Mouse (Mus musculus) ES-E14 (cell line): ENCODE measurements around the gene Zfp874b. TPM values are rescaled to one million over a fixed set of nuclear protein-coding genes. Genes with fewer than 3 reads are reported as not detected.
"Not testable (repeated sequence)": the region's sequence is repeated elsewhere in the genome, so short reads cannot be mapped to it uniquely, and the experiment has no call there.

ENCODE experiments used
- DNase-seq: peaks from one replicate; pipeline ENCODE4 v3.0.0-alpha.2; 2013; ENCODE audit warnings: low read depth, low spot score
- H3K27ac ChIP-seq: 2 replicates; pipeline ENCODE4 v1.5.1; 2012; ENCODE audit warnings: low read depth, mild to moderate bottlenecking, low read length, moderate library complexity, mixed read lengths; ENCODE audit not compliant: poor library complexity, insufficient read depth, severe bottlenecking
- H3K36me3 ChIP-seq: 2 replicates; pipeline ENCODE4 v1.6.1; 2012; ENCODE audit warnings: mild to moderate bottlenecking, low read length, moderate library complexity, mixed read lengths; ENCODE audit not compliant: control insufficient read depth, poor library complexity, insufficient read depth, severe bottlenecking
- H3K4me1 ChIP-seq, 2 experiments: fragments of 150-350 bp in 1 of 2; sonication (generic) in 1 of 2; 2 replicates each; pipeline ENCODE4 v1.6.1; 2012; ENCODE audit warnings: low read length in 2 of 2, mild to moderate bottlenecking in 1 of 2, mixed read lengths in 1 of 2; ENCODE audit not compliant: control insufficient read depth in 2 of 2, insufficient read depth in 2 of 2, poor library complexity in 1 of 2
- H3K4me3 ChIP-seq, 2 experiments: fragments of 150-350 bp in 1 of 2; sonication (generic) in 1 of 2; 2 replicates each; pipeline ENCODE4 v1.5.1; 2012; ENCODE audit warnings: low read length in 2 of 2, low read depth in 1 of 2, mild to moderate bottlenecking in 1 of 2, mixed read lengths in 1 of 2; ENCODE audit not compliant: insufficient read depth in 1 of 2, poor library complexity in 1 of 2, severe bottlenecking in 1 of 2
- H3K9ac ChIP-seq: 2 replicates; pipeline ENCODE4 v1.6.1; 2012; ENCODE audit warnings: low read depth, mild to moderate bottlenecking, low read length, mixed read lengths; ENCODE audit not compliant: poor library complexity, insufficient read depth, severe bottlenecking
- H3K9me3 ChIP-seq: fragments of 150-350 bp; sonication (generic); 2 replicates; pipeline ENCODE4 v1.6.1; 2012; ENCODE audit warnings: low read depth, mild to moderate bottlenecking, low read length; ENCODE audit not compliant: control insufficient read depth, insufficient read depth
- CHD2 ChIP-seq: IDR thresholded peaks from 2 replicates; pipeline ENCODE4 v1.6.1; 2014; ENCODE audit warnings: mild to moderate bottlenecking, low read depth, low read length, inconsistent platforms
- HCFC1 ChIP-seq: IDR thresholded peaks from 2 replicates; pipeline ENCODE4 v1.6.1; 2012; ENCODE audit warnings: low read length, inconsistent platforms, borderline replicate concordance; ENCODE audit not compliant: insufficient read depth
- MAFK ChIP-seq: IDR thresholded peaks from 2 replicates; pipeline ENCODE4 v1.6.1; 2014; ENCODE audit warnings: mild to moderate bottlenecking, low read depth, low read length, inconsistent platforms; ENCODE audit not compliant: insufficient read depth
- ZC3H11A ChIP-seq: IDR thresholded peaks from 2 replicates; pipeline ENCODE4 v1.6.1; 2012; ENCODE audit warnings: low read depth, mild to moderate bottlenecking, inconsistent platforms, low read length, borderline replicate concordance
- ZNF384 ChIP-seq: IDR thresholded peaks from 2 replicates; pipeline ENCODE4 v1.6.1; 2012; ENCODE audit warnings: low read depth, low read length, inconsistent platforms
- in situ Hi-C, 2 experiments: fragments of 600-800 bp; cut with MboI; formaldehyde crosslinking; loops; one replicate each; pipeline ENCODE4 v1.15.1; 2025; ENCODE audit warnings: low sequenced_read_pairs in 2 of 2, inconsistent platforms in 1 of 2; ENCODE audit not compliant: unreplicated experiment in 2 of 2
- total RNA-seq: library from RNA; depleted of rRNA; stranded (reverse); fragments of 300-350 nt; gene quantifications from 2 replicates; pipeline ENCODE4 v1.2.3, GENCODE M21; 2012

Zfp874b gene
- total RNA-seq, 1 experiment = 6.3 TPM

DNA sequence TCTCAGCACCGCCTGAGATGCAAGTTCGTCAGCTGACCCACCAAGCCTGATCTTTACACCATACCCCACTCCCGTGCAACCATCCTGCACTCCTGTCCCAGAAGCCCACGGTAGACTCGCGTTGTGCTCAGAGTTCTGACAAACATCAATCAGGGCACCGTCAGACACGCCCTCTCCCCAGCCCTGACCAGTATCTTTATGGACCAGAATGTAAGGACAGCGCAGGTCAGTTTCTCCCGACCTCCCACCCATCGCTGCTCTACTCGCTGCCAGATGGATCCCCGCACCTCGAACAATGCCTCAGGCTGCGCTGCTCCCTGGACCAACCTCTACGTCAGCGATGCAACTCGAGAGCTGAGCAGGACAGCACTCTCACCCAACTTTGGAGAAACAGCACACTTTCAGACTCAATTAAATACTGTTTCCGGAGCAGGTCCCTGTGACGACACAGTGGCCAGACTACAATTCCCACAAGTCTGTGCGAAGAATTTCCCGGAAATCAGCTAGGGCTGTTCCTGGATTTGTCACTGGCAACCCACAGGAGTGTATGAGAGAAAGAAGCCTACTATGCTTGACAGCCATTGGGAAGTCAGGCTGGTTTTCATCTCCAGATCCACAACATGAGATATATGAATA is 16.1 kb upstream of the Zfp874b start, which contains the start of gene Zfp58:
Zfp58 (minus strand) TSS at position 472 of the 636 bp plus-strand sequence.
- H3K4me1 ChIP-seq = peaks cover 0 to 2% of the 10 kb centered on the region in 2 experiments; a peak in 1 of 4 replicates
- H3K9me3 ChIP-seq = no peaks in the 10 kb centered on the region
- peak within 1 kb of the TSS; percentile 88 to 98 for H3K4me3 ChIP-seq
- H3K27ac ChIP-seq = no peak within 1 kb of the TSS; the same call in 1 of the 2 replicates
- H3K36me3 ChIP-seq = no peaks in the 10 kb centered on the region
- in situ Hi-C loops = no loop called here
- H3K9ac ChIP-seq = peak within 1 kb of the TSS; percentile 81
- DNase-seq = peak; percentile 82
- peak; percentile 92 for TF ChIP-seq HCFC1
- TF ChIP-seq ZC3H11A = no peak

DNA sequence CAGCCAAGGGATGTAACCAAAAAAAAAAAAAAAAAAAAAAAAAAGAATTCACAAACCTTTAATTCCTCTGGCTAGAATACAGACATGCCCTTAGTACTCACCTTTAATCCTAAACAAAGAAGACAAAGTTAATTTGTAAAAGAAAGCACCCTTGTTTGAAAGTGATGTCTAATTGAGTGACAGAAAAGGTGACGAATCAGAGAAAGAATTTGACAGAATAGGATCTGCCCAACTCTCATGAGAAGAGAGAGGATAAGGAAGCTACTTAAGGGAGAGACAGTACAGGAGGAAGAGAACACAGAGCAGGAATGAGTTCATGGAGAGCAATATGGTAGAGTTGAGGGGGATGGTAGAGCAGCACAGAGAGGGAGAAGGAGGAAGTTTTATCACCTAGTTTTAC is 11.6 kb upstream of the Zfp874b start:
- peaks cover 0 to 2% of the 10 kb centered on the region in 2 experiments; a peak in 1 of 4 replicates for H3K4me1 ChIP-seq
- no peak overlapping the region for H3K9ac ChIP-seq
- no peak overlapping the region for H3K27ac ChIP-seq
- H3K36me3 ChIP-seq = no peaks in the 10 kb centered on the region; the same call in none of the 2 replicates
- no peak for DNase-seq
- TF ChIP-seq HCFC1 (no peak), CHD2 (peak; percentile 49; the same call in 1 of the 2 replicates)
- in situ Hi-C loops = no loop called here
- H3K4me3 ChIP-seq = no peak overlapping the region
- H3K9me3 ChIP-seq = no peaks in the 10 kb centered on the region

DNA sequence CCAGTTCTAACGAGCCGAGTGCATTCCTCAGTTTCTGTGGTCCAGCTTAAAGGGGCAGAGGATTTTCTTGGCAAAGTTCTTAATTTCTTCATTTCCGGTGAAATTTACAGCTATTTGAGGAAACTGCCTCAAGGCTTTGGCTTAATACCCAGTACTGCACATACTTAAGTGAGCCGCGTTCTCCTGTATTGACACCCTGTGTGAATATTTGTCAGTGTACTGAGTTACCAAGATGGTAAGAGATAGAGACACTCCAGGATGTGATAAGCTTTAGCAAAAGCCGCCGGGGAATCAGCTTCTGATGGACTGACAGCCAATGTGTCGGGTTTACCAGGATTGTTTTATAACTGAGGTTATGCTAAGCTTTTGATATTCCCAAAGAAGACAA is 360 bp upstream of the Zfp874b start:
- Histone ChIP-seq H3K36me3 (no peaks in the 10 kb centered on the region), H3K9ac (peak overlapping the region; percentile 45; the same call in 1 of the 2 replicates), H3K4me1 (peaks cover 0 to 1% of the 10 kb centered on the region in 2 experiments; a peak in 2 of 4 replicates), H3K27ac (no peak overlapping the region), H3K4me3 (peak overlapping the region; percentile 86 to 95), H3K9me3 (no peaks in the 10 kb centered on the region)
- in situ Hi-C loops = no loop called here
- DNase-seq = no peak
- TF ChIP-seq ZC3H11A (no peak), MAFK (no peak), ZNF384 (no peak), HCFC1 (no peak), CHD2 (no peak)

DNA sequence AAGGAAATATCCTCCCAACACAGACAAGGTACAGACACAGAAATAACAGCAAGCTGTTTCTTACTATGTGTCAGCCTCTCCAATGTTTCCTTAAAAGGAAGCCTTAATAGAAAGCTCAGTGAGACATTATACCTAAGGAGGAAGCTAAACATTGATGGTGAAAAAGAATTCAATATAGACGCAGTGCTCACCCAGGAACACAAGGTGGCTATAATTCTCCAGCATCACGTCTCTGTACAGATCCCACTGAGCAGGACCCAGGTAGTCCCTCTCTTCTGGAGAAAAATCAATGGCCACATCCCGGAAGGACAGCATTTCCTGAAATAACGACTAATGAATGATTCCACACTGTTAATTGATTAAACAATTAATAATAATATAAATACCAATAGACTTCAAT is 2.5 kb downstream of the Zfp874b start:
- TF ChIP-seq CHD2 (no peak), ZNF384 (no peak), MAFK (no peak), ZC3H11A (no peak), HCFC1 (no peak)
- Histone ChIP-seq H3K9ac (no peak overlapping the region), H3K36me3 (no peaks in the 10 kb centered on the region), H3K4me3 (no peak overlapping the region), H3K4me1 (peaks cover 0 to 1% of the 10 kb centered on the region in 2 experiments; a peak in 2 of 4 replicates), H3K9me3 (no peaks in the 10 kb centered on the region), H3K27ac (no peak overlapping the region)
- no peak for DNase-seq
- in situ Hi-C loops = no loop called here

GRCm38 (mm10) chr13:67469274-67469673 is 14.8 kb downstream of the Zfp874b start:
- no peak for DNase-seq
- in situ Hi-C loops = no loop called here
- no peak overlapping the region for H3K4me3 ChIP-seq
- no peaks in the 10 kb centered on the region for H3K4me1 ChIP-seq
- H3K27ac ChIP-seq = no peak overlapping the region
- H3K36me3 ChIP-seq = no peaks in the 10 kb centered on the region
- H3K9me3 ChIP-seq = no peaks in the 10 kb centered on the region
- TF ChIP-seq ZNF384 (no peak), ZC3H11A (no peak), HCFC1 (no peak), MAFK (no peak), CHD2 (no peak)
- H3K9ac ChIP-seq = no peak overlapping the region

- H3K4me3 ChIP-seq, H3K9ac ChIP-seq, DNase-seq, H3K36me3 ChIP-seq, H3K27ac ChIP-seq, H3K4me1 ChIP-seq, H3K9me3 ChIP-seq, in situ Hi-C loops: not testable (repeated sequence)
Observed at GRCm38 (mm10) chr13:67463506-67464185, 20.4 kb downstream of the Zfp874b start.
